Mouse (Mus musculus) cerebellum, adult 11-12 months (tissue): ENCODE measurements at regions not wholly inside any gene's neighbourhood (a gene's known extent, or its start where the extent isn't known, plus 50 kb on each side); places are given as distances from the start of the nearest gene placed in this dataset.
A peak's percentile ranks its signal among the peaks of the same experiment; 100 is the strongest.

ENCODE experiments used
- DNase-seq: peaks from one replicate; pipeline ENCODE4 v3.0.0; 2022

- no peak for DNase-seq
These were observed 209.2 kb upstream of the Sfrp2 start for GRCm38 (mm10) chr3:83556788-83557515.

- no peak for DNase-seq
These were observed 204.1 kb upstream of the Sfrp2 start for GRCm38 (mm10) chr3:83562026-83562425.

GRCm38 (mm10) chr3:83575526-83575925 is 190.6 kb upstream of the Sfrp2 start:
- DNase-seq = no peak

- peak; percentile 6 for DNase-seq
These were observed 190.0 kb upstream of the Sfrp2 start for GRCm38 (mm10) chr3:83576155-83576554.

DNA sequence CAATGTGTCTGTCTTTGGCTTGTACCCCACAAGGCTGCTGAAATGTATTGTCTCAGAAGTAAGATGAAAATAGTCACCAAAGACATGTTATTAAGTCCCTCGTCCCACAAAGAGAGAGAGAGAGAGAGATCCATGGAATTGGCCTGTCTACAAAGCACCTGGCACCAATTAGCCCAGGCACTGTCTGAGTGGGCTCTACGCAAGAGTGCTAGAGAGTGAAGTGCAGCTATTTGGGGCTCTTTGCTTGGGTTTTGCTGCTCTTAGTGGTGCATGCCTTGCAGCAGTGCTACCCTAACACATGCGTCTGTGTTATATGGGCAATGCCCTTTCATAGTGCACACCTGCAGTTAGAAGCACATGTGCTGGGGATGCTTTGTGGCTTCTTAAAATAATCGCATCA is 185.4 kb upstream of the Sfrp2 start:
- no peak for DNase-seq

DNA sequence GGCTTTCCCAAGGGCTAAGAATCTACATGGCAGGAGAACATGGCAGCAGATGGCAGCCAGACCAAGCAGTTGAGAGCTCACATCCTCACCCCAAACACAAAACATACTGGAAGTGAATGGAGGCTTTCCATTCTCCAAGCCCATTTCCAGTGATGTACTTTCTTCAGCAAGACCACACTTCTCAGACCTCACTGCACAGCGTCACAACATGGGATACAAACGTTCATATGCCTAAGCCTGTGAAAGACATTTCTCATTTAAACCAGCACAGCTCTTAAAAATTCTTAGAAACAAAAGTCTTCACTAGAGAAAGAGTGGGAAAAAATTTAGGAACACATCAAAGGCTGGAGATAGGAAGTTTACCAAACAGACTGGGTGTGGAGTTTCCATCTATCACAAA is 183.9 kb upstream of the Sfrp2 start:
- no peak for DNase-seq

DNA sequence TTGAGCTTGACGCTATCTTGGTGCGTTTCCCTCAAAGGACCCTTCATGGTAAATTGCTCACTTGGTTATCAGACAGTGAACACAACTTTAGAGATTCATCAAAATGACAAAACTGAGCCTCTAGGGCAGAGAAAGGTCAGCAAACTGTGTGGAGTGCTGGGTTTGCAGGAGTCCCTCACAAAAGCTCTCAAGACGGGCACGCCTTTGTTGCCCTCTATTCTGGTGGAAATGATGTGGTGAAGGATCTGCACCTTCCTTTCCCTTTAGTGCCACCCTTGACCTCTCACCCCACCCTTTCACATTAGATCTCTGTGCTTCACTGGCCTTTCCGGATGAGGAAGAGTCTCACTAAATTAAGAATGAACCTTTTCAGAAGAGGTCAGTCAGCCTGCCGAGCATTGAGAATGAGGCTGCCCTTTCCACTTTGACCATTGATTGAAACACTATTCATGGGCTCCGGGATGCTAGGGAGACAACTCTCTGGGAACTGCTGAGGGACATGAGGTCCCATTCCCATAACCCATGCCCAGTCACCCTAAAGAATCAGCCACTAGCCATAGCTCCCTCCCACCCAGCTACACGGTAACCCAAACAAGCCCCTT is 182.9 kb upstream of the Sfrp2 start:
- no peak for DNase-seq

DNA sequence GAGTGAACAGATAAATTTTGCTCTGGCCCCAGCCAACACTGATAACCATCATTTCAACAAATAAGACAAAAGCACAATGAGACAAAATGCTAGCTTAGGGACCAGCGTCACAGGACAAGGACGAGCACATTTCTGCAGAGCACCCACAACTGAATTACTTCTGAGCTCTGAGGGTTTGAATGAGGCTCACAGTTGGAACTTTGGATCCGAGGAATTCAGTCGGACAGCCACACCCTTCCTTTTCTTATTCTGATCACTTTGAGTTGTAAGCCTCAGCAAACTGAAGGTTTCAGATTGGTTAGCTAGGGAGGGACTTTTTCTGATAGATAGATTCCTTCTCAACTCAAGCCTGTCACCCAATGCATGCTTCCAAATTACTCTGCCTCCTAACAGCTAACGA is 180.0 kb upstream of the Sfrp2 start:
- DNase-seq = no peak

DNA sequence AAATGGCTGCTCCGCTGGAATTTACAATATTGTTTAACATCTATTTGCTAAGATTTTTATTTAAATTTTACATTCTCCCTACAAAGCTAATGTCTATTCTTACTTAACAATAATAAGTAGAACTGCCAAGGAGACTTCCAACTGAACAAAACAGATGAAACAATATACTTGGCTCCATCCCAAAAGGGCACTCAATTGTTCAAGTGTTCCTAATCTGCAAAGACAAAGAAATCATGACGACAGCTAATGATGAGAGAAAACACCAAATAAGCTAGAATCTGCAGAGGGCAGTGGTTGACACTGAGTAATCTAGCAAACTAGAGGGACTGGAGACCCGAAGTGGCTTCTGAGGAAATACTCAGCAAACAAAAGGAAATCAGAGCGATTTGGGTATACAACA is 179.6 kb upstream of the Sfrp2 start:
- no peak for DNase-seq

GRCm38 (mm10) chr3:83589127-83589526 is 177.0 kb upstream of the Sfrp2 start:
- no peak for DNase-seq

- no peak for DNase-seq
These were observed 174.9 kb upstream of the Sfrp2 start for GRCm38 (mm10) chr3:83591206-83591605.

GRCm38 (mm10) chr3:83593321-83593720 is 172.8 kb upstream of the Sfrp2 start:
- no peak for DNase-seq

- no peak for DNase-seq
These were observed 164.6 kb upstream of the Sfrp2 start for GRCm38 (mm10) chr3:83601506-83601905.

DNA sequence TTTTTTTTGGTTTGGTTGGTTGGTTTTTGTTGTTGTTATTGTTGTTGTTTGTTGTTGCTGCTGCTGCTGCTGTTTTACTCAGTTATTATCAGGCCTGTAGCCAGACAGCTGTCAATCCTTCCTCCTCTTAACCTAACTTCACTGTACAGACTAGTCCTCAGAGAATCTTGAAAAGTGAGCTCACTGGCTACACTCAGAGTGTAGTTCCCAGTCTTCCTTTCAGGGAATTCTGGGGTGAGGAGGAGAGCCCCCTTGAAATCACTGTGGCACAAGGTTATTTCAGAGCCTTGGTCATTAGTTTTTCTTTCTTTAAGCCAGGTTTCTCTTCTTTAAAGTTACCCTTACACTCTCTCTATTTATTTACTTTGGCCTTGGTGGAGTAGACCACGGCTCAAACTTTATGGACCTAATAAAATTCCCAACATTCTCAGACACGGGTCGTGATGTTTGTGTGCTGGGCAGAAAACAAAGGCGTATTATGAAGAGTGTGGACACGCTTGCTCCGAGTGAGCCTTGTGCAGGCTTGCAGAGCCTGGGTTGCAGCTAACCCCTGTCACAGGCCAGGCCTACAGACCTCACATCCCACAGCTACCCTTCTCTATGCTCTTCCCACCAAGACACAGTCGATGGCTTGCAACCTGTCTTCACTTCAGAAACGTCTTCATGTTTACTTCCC is 156.9 kb upstream of the Sfrp2 start:
- no peak for DNase-seq

DNA sequence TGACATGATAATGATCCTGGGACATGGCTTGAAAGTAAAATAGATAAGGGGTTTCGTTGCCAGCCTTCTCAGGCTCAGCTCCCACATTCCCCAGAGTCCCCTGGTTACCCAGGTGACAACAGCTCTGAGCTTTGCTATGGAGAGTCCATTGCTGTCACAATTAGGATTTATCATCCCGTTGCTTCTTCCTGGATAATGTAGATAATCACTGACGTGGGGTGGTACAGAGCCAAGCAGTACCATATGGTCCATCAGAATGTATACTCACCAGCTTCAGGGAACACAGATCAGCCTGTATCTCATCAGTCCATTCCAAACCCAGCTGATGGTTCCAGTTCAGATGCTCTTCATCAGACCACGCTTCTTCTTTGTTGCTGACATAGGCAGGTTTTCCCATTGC is 145.7 kb upstream of the Sfrp2 start:
- no peak for DNase-seq

DNA sequence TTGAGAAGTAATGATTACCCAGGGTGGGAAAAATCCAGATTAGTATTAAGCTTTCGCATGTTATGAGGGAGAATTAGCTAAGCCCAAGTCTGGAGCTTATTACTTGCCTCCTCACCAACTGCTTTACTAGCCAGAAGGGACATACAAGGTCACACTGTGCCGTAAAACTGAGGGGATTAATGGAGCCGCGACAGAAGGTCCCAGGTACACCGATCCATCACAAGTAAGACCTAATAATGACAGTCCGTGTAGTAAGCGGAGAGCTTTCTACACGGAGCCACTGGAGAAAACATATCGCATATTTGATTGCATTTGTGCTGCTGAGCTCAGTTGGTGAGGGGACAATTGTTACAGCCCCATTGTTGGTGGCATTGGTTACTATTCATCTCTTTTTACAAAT is 133.1 kb upstream of the Sfrp2 start:
- DNase-seq = no peak

DNA sequence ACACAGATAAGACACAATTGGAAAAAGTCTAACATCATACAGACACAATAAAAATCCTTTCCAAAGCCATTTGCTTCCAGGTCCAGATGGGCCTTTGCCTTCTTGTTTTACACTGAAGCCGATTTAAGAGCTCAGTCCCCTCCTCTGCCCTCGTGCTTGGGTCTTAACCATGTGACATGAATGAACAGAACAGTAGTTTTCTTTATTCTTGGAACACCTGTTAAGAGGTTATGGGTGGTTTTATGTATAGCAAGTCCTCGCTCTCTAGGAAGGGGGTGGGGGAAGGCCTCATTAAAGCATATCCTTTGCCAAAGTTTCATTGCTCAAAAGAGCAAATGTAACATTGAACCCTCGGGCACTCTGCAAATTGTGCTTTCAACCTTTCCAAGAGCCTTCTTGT is 125.7 kb upstream of the Sfrp2 start:
- no peak for DNase-seq

GRCm38 (mm10) chr3:83663716-83664115 is 102.4 kb upstream of the Sfrp2 start:
- no peak for DNase-seq

DNA sequence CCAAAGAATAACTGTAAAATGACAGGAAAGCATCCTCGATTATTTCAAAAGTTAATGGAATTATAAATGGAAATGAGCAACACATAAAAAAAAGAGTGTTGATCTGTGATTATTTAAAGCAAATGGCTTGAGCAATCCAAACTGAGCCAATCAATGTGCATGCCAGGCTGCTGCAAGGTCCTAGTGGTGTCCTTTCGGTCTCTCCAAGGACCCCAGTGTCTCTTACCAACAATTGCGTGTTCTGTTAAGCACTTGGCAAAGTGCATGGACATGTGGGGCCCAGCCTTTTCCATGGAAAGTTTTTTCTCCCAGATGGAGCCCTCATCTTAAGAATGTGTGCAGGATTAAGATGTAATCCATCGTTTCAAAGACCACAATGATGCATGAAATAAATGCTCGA is 90.0 kb upstream of the Sfrp2 start:
- DNase-seq = no peak

GRCm38 (mm10) chr3:83686611-83687010 is 79.5 kb upstream of the Sfrp2 start:
- no peak for DNase-seq

DNA sequence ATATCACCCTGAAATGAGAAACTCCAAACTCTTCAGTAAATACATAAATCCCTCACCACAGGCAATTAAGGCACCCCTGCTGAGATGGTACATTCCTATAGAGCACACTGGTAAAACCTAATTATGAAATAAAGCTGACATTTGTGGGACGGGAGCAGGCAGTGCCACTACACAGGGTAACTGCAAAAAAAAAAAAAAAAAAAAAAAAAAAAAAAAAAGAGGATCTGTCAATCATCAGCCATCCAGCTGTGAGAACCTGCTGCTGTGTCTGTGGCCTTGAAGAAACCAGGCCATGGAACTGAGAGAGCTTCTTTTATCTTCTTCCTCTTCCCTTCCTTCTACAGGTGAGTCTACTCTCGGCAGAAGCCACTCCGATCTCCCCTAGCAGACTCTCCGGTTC is 78.6 kb upstream of the Sfrp2 start:
- no peak for DNase-seq

GRCm38 (mm10) chr3:83689068-83689976 is 76.8 kb upstream of the Sfrp2 start:
- DNase-seq = no peak

DNA sequence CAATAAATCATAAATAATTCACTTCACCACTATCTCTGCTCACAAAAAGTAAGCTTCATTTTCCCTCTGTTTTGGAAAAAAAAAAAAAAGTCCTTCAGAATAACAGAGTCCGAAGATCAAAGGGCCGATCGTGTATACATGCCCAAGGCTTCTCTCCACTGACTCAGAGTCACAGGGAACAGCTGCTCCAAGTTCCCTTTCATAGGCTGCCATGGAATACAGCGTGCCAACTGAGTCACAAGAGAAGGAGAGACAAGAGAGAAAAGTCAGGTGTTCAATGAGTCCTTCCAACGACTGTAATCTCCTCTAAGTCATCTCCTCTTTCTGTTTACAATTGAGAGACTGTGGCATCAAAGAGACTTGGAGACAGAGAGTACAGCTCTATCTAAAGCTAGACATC is 71.6 kb upstream of the Sfrp2 start:
- DNase-seq = no peak
